Mouse (Mus musculus) ZHBTc4 (cell line): ENCODE results near the gene Gm26620.

Source experiments
- DNase-seq: peaks from one replicate; pipeline ENCODE4 v3.0.0-alpha.2; 2011; ENCODE audit warnings: low read depth, low spot score

Gene Gm26620

GRCm38 (mm10) chr1:170884978-170885561 lies at the start of gene Gm26620, which contains the start of gene Dusp12:
Gene Gm26620, plus strand, starts transcription at chr1:170885065.
Gene Dusp12, minus strand, starts transcription at chr1:170885540.
- DNase-seq, result peak; percentile 94

- DNase-seq, result no peak
Measured at GRCm38 (mm10) chr1:170839685-170840084, 45.2 kb upstream of the Gm26620 start.

- peak; percentile 29 for DNase-seq
Measured at GRCm38 (mm10) chr1:170844380-170844779, 40.5 kb upstream of the Gm26620 start.

GRCm38 (mm10) chr1:170845448-170846307 lies 39.2 kb upstream of the Gm26620 start:
- no peak for DNase-seq

GRCm38 (mm10) chr1:170850007-170850406 lies 34.9 kb upstream of the Gm26620 start:
- no peak for DNase-seq

- DNase-seq, result no peak
Measured at GRCm38 (mm10) chr1:170850637-170851624, 33.9 kb upstream of the Gm26620 start.

GRCm38 (mm10) chr1:170853604-170854003 lies 31.3 kb upstream of the Gm26620 start:
- DNase-seq, result no peak

- DNase-seq, result no peak
Measured at GRCm38 (mm10) chr1:170855056-170855760, 29.7 kb upstream of the Gm26620 start.

- no peak for DNase-seq
Measured at GRCm38 (mm10) chr1:170857369-170857768, 27.5 kb upstream of the Gm26620 start.

GRCm38 (mm10) chr1:170858872-170859271 lies 26.0 kb upstream of the Gm26620 start:
- DNase-seq, result no peak

- DNase-seq, result no peak
Measured at GRCm38 (mm10) chr1:170861671-170862434, 23.0 kb upstream of the Gm26620 start.

GRCm38 (mm10) chr1:170862435-170862717 lies 22.5 kb upstream of the Gm26620 start:
- DNase-seq, result no peak

GRCm38 (mm10) chr1:170863033-170863432 lies 21.8 kb upstream of the Gm26620 start:
- no peak for DNase-seq

GRCm38 (mm10) chr1:170864234-170864633 lies 20.6 kb upstream of the Gm26620 start:
- no peak for DNase-seq

- DNase-seq, result no peak
Measured at GRCm38 (mm10) chr1:170864754-170865153, 20.1 kb upstream of the Gm26620 start.

GRCm38 (mm10) chr1:170865406-170865805 lies 19.5 kb upstream of the Gm26620 start:
- DNase-seq, result no peak

GRCm38 (mm10) chr1:170866992-170867690 lies 17.7 kb upstream of the Gm26620 start:
- DNase-seq, result no peak

GRCm38 (mm10) chr1:170867691-170868105 lies 17.2 kb upstream of the Gm26620 start, which contains the start of gene Atf6:
Gene Atf6, minus strand, starts transcription at chr1:170867771.
- DNase-seq, result peak; percentile 96

- peak; percentile 92 for DNase-seq
Measured at GRCm38 (mm10) chr1:170868107-170868904, 16.6 kb upstream of the Gm26620 start.
